In genomic region chr19:6847841-6848517, GRCm38 (mm10) we compare ENCODE assay signal across 8 mouse cellular contexts. TPM values are rescaled to one million over a fixed set of nuclear protein-coding genes. Genes with fewer than 3 reads are reported as not detected.
DNase-seq lines count a peak whose midpoint lies in the region; ATAC-seq lines count a peak whose summit lies in the region.

No protein-coding gene starts in this region.

- H3K4me2 ChIP-seq in heart, embryonic 12.5 days: peak overlapping the region; percentile 56
- peak overlapping the region; percentile 43 for H3K4me2 ChIP-seq in hindbrain, embryonic 14.5 days (replicated peaks)
- peak overlapping the region; percentile 38 for H3K4me2 ChIP-seq in midbrain, embryonic 14.5 days (ENCODE audit: low read length)

- no peaks in the 10 kb centered on the region for H3K36me3 ChIP-seq in heart, embryonic 12.5 days
- H3K36me3 ChIP-seq in hindbrain, embryonic 14.5 days (replicated peaks; ENCODE audit: control insufficient read depth, insufficient read depth): no peaks in the 10 kb centered on the region
- no peaks in the 10 kb centered on the region for H3K36me3 ChIP-seq in midbrain, embryonic 14.5 days (ENCODE audit: control insufficient read depth, insufficient read depth, low read length)

- peak overlapping the region; percentile 21 for H3K4me3 ChIP-seq in heart, embryonic 12.5 days
- peak overlapping the region; percentile 12 for H3K4me3 ChIP-seq in hindbrain, embryonic 14.5 days (replicated peaks; ENCODE audit: low read length)
- H3K4me3 ChIP-seq in midbrain, embryonic 14.5 days (replicated peaks; ENCODE audit: low read depth, low read length): 0 out of 2 replicates have a peak overlapping the region, but pooled peaks have one; percentile 3

- ATAC-seq in heart, embryonic 12.5 days (ENCODE audit: insufficient number of reproducible peaks, low FRiP score): no peak
- ATAC-seq in hindbrain, embryonic 14.5 days (ENCODE audit: low FRiP score): no peak
- no peak for ATAC-seq in midbrain, embryonic 14.5 days (ENCODE audit: low FRiP score, low TSS enrichment)
- no peak for ATAC-seq in erythroblast, adult 5-6 weeks (replicated peaks; ENCODE audit: low FRiP score, poor library complexity, severe bottlenecking)

- peaks cover 9% of the 10 kb centered on the region for H3K4me1 ChIP-seq in heart, embryonic 12.5 days (replicated peaks)
- peaks cover 7% of the 10 kb centered on the region; the same call in 1 of the 2 replicates for H3K4me1 ChIP-seq in hindbrain, embryonic 14.5 days (replicated peaks; ENCODE audit: control insufficient read depth, insufficient read depth, low read length)
- H3K4me1 ChIP-seq in midbrain, embryonic 14.5 days (ENCODE audit: control insufficient read depth, insufficient read depth, low read length): no peaks in the 10 kb centered on the region

- DNase-seq in heart, postnatal 4 days: no peak
- DNase-seq in embryo, embryonic 11 days: peak; percentile 31
- no peak for DNase-seq in hindbrain, embryonic 14.5 days (ENCODE audit: low spot score)
- peak; percentile 27 for DNase-seq in midbrain, embryonic 14.5 days
- no peak for DNase-seq in B cell, adult 2 months
- DNase-seq in gastrocnemius, postnatal 14 days: no peak

- no peaks in the 10 kb centered on the region for H3K9me3 ChIP-seq in heart, embryonic 12.5 days (replicated peaks)
- no peaks in the 10 kb centered on the region for H3K9me3 ChIP-seq in hindbrain, embryonic 14.5 days (ENCODE audit: control insufficient read depth, low read length)
- no peaks in the 10 kb centered on the region for H3K9me3 ChIP-seq in midbrain, embryonic 14.5 days (ENCODE audit: control insufficient read depth, low read length)

- H3K9ac ChIP-seq in heart, embryonic 12.5 days: peak overlapping the region; percentile 42; the same call in 1 of the 2 replicates
- H3K9ac ChIP-seq in hindbrain, embryonic 14.5 days: peak overlapping the region; percentile 30; the same call in 1 of the 2 replicates
- H3K9ac ChIP-seq in midbrain, embryonic 14.5 days (replicated peaks; ENCODE audit: low read length): no peak overlapping the region

- peaks cover 76% of the 10 kb centered on the region for H3K27me3 ChIP-seq in heart, embryonic 12.5 days (replicated peaks)
- peaks cover 40% of the 10 kb centered on the region for H3K27me3 ChIP-seq in hindbrain, embryonic 14.5 days (ENCODE audit: control insufficient read depth, insufficient read depth, low read length)
- H3K27me3 ChIP-seq in midbrain, embryonic 14.5 days (ENCODE audit: control insufficient read depth, insufficient read depth, low read length): peaks cover 35% of the 10 kb centered on the region

- no peak overlapping the region for H3K27ac ChIP-seq in heart, embryonic 12.5 days (ENCODE audit: poor library complexity, severe bottlenecking)
- H3K27ac ChIP-seq in hindbrain, embryonic 14.5 days: no peak overlapping the region
- H3K27ac ChIP-seq in midbrain, embryonic 14.5 days (replicated peaks; ENCODE audit: low read depth, low read length): no peak overlapping the region

- WGBS in heart, embryonic 12.5 days: 8% methylated on average over 31 of the region's 31 CpGs
- 3% methylated on average over 31 of the region's 31 CpGs for WGBS in hindbrain, embryonic 14.5 days
- 3% methylated on average over 31 of the region's 31 CpGs for WGBS in midbrain, embryonic 14.5 days

- intact Hi-C loops in gastrocnemius, postnatal 14 days (cut with DNase I; ENCODE audit: low total_unique reads): no loop called here

RNA-seq across cellular contexts. Expression of gene Rps6ka4, which starts 7.5 kb away (rescaled TPM):
- 14.8 and 19.3 TPM in 2 replicates for polyA plus RNA-seq in heart, embryonic 12.5 days (2016; fragmentation: Nextera tagmentation; extraction: Ambion mirVana)
- 10 to 100 TPM; 22.6 to 28.7 TPM for total RNA-seq in heart, postnatal 4 days (2021)
- 10.6 and 11.1 TPM in 2 replicates for polyA plus RNA-seq in hindbrain, embryonic 14.5 days (2014; fragmentation: Nextera tagmentation; extraction: Ambion mirVana)
- 6.0 and 6.8 TPM in 2 replicates for polyA plus RNA-seq in midbrain, embryonic 14.5 days (2014; fragmentation: Nextera tagmentation; extraction: Ambion mirVana)
- total RNA-seq in erythroblast, adult 5-6 weeks (2015; ENCODE audit: low replicate concordance): 3.6 TPM in 1 of 2 replicates, not detected in the other
- 1.1 and 2.6 TPM in 2 replicates for total RNA-seq in erythroblast, adult 5-6 weeks (2017; ENCODE audit: low replicate concordance)
- total RNA-seq in gastrocnemius, postnatal 14 days (2021): 1 to 10 TPM; 7.7 to 8.5 TPM

RNA-seq across cellular contexts. Expression of gene Ccdc88b, which starts 10.0 kb away (rescaled TPM):
- 0.47 and 0.55 TPM in 2 replicates for polyA plus RNA-seq in heart, embryonic 12.5 days (2016; fragmentation: Nextera tagmentation; extraction: Ambion mirVana)
- under 1 TPM; 0.41 to 0.52 TPM for total RNA-seq in heart, postnatal 4 days (2021)
- polyA plus RNA-seq in hindbrain, embryonic 14.5 days (2014; fragmentation: Nextera tagmentation; extraction: Ambion mirVana): 0.48 and 0.90 TPM in 2 replicates
- 0.23 and 0.49 TPM in 2 replicates for polyA plus RNA-seq in midbrain, embryonic 14.5 days (2014; fragmentation: Nextera tagmentation; extraction: Ambion mirVana)
- total RNA-seq in erythroblast, adult 5-6 weeks (2015; ENCODE audit: low replicate concordance): 3.8 and 4.6 TPM in 2 replicates
- total RNA-seq in erythroblast, adult 5-6 weeks (2017; ENCODE audit: low replicate concordance): 10.9 and 11.8 TPM in 2 replicates
- under 1 TPM; 0.40 to 0.84 TPM for total RNA-seq in gastrocnemius, postnatal 14 days (2021)

Comparison
In these comparisons a context has a peak if more than half of its experiments do, and no peak if none do; other contexts are left out.
1. DNase-seq: peak in embryo, embryonic 11 days (single experiment) and midbrain, embryonic 14.5 days (single experiment); none in heart, postnatal 4 days (single experiment), hindbrain, embryonic 14.5 days (single experiment), B cell, adult 2 months (0 of 2) and gastrocnemius, postnatal 14 days (single experiment).
2. Peak in every context shown above with its lines, with median percentiles within 50 percentile points of each other: H3K4me2 ChIP-seq and H3K4me3 ChIP-seq.